Mouse (Mus musculus): ENCODE data around the gene Mcoln2. TPM values are rescaled to one million over a fixed set of nuclear protein-coding genes. Genes with fewer than 3 reads are reported as not detected.

Mcoln2 gene
- total RNA-seq (2021): under 1 TPM; 0.36 to 0.74 TPM

DNA sequence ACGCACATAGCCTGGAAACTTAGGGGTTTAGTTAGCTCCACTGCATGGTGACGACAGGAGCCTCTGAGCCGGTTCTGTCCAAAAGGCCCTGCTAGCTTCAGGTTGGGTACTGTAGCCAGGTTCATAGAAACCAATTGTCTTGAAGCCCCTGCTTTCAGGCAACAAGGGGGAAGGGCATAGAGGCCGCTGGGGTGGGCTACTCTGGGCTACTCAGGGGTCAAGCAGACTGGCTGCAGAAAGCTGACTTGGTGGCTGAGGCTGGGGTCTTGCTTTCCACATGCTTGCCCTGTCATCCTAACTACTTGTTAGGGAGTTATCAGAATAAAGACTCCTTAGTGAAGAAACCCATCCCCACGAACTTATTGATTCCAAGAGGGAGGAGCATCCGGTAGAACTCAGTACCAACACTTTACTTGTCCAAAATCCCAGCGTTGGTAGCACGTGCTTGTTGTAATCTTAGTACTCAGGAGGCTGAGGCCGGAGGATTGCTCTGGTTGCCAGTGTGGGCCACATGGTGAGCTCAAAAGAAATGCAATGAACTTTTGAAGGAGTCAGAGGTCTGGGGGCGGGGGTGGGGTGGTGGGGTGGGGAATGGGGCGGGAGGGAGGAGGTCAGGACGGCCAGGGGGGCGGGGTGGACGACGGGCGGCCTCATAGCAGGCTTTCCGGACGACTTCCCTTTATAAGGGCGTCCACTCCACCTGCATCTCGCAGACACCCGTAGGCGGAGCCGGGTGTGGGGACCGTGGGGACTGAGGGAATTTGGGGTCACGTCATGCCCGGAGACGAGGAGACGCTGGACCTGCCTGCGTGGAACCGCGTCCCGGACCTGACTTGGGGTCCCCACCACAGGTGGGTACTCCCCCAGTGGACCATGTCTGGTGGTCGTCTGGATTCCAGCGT is at the start of gene Mcoln2:
Gene Mcoln2 (plus strand): TSS at position 678 of the 902 bp plus-strand sequence.
- peak; percentile 15 for DNase-seq

DNA sequence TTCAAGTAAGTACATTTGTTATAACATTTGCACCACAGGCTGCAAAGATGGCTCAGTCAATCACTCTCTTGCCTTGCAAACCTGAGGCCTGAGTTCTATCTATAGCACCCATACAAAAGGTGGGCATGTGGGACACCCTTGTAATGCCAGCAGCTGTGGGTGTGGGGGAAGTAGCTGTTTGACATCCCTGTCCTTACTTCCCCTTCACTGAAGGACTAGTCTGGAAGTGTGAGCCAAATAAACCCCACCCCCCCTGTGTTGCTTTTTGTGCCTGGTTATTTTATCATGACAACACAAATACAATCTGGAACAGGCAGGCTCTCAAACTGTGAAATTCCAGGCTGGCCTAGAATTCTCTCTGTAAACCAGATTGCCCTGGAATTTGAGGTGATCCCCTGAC is 49.7 kb upstream of the Mcoln2 start:
- no peak for DNase-seq

DNA sequence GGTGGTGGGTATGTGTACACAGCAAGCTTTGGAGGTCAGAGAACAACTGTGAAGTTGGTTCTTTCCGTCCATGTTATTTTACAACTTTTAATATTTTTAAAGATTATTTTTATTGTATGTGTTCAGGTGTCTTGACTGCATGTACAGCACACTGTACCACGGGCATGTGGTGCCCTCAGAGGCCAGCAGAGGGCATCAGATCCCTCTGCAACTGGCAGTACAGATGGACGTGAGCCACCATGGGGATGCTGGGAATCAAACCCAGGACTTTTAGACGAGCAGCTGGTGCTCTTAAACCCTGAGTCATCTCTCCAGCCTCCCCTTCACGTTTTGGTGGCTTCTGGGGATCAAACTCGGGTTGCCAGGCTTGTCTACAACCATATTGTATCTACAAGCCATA is 47.6 kb upstream of the Mcoln2 start:
- DNase-seq: no peak

DNA sequence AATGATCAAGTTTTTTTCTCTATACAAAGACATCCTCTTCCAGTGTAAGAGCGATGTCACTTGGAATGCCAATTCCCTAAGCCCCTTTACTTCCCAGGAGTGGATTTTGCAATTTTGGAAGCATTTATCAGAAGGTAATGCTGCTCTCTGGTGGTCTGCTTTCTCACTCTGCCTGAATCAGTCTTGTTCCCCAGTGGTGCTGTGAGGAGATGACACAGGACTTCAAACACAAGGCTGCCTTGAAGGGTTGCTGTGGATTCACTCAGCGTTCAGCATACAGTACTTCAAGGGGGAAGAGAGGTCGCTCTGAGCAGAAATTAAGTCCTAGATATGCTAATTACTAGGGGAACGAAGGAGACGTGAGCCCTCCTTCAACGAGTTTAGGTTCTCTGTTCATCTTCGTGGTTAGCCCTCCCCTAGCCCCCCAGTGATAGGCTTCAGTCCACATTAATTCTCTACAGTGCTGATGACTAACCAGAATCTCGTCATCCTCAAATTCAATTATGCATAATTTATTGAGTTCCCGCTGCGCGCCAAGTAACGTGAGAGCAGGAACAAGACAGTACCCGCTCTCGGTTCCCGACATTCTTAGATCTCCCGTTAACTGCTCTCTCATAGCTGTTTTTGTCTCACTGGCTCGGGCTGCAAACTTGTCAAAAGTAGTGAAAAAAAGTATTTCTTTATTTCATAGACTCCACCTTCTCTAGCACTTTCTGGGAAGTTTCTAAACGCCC is 42.4 kb upstream of the Mcoln2 start:
- DNase-seq: peak; percentile 25

DNA sequence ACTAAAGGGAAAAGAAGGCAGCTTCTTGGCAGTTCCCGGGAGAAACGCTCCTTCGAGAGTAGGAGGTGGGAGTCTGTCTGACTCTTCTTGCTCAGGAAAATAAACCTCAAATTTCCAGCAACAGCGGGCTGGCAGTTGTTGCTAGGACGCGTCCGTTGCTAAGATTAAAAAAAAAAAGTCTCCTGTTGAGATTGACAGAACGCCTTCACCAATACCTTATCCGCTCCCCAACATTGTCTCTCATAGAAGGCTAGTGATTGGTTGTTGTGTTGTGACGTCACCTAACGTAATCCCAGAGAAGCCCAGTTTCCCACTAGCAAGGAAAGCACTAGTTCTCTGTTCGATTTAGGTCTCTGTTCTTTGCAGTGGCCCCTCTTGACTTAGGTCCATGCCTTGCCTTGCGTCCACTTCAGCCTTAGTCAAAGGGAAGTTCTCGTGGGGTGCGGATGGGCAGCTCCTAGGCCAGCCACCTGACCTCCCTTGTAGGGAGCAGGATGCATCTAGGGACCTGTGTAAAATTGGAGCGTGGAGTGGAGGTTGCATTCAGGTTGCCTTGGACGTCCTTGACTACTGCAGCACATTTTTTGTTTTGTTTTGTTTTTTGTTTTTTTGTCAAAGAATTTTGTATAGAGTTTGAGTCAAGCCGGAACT is 41.6 kb upstream of the Mcoln2 start, which contains the start of gene Wdr63:
Gene Wdr63 (minus strand): TSS at position 210 of the 651 bp plus-strand sequence.
- peak; percentile 65 for DNase-seq

DNA sequence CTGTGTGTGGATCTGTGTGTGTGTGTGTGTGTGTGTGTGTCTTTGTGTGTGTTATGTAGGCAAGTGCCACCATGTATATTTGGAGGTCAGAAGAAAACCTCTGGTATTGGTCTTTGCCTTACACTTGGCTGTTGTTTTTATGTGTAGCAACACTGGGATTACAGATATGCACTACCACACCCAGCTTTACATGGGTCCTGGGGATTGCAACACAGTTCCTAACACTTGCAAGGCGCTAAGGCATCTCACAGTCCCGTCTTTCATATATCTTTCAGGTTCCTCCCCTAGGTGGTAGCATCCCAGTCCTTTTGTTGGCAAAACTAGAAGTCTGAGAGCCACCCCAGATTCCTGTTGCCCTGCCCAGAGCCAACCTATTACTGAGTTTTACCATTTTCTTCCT is 40.7 kb upstream of the Mcoln2 start:
- no peak for DNase-seq

DNA sequence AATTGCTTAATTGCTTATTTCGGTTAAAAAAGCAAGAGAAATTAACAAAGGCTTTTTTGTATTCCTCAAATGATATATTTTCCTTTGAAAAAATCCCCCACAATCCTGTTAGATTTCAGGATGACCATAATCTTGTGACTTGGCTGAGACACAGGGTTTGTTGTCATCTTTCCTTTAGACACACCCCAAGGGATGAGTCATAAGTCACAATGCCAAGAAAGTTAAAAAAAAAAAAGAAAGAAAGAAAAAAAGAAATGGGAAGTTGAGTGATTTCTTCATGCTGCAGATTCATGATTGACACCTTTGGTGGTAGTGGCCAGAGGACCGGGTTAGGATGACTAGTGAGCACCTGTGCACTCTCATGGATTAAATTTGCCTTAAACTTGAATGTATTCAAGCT is 39.3 kb upstream of the Mcoln2 start:
- DNase-seq: no peak

DNA sequence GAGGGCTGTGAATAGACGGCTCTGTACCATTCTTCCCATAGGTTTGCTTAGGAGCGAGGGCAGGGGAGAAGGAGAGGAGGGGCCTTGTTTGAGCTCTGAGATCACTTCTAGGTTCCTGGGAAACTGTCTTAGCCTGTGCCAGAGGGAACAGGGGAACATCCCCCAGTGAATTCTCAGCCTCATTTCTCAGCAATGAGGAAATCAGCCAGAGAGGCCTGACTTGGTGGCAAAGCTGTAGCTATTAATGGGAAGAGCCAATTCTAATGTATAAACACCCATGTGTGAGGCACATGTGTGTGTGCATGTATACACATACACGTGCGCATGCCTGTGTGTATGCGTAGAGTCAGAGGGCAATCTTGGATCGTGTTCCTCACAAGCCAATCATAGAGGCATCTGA is 38.7 kb upstream of the Mcoln2 start:
- DNase-seq: no peak

DNA sequence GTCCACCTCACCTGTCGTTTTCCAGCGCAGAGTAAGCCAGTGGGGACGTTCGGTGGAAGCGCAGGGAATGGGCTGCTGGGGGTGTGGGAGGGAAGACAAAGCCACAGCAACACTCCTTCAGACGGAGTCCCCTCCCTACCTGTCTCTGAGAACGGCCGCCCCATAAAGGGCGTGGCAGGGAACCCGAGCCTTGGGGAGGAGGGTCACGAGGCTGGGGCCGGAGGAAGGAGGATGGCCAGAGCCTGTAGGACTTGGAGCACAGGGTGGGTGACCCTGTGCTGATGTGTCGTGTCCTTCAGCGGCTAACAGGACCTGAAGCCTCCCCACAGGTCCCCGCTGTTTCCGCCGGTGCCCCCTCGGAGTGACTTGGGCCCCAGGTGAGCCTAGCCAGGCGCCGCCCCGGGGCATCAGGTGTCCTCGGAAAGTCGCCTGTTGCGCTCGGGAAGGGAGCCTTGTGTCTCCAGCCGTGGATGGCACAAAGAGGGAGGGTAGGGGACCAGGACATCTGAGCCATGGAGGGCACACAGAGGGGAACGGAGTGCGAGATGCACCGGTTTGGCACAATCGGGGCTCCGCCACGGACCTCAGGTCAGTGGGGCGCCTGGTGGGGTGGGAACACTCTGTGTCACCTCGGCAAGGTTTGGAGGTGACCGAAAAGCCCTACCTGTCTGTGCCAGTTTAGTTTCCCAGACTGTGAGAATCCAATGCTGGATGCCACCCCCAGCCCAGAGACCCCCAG is 32.2 kb upstream of the Mcoln2 start, which contains the start of gene Mcoln3:
Gene Mcoln3 (plus strand): TSS at position 193 of the 739 bp plus-strand sequence.
- DNase-seq: no peak

DNA sequence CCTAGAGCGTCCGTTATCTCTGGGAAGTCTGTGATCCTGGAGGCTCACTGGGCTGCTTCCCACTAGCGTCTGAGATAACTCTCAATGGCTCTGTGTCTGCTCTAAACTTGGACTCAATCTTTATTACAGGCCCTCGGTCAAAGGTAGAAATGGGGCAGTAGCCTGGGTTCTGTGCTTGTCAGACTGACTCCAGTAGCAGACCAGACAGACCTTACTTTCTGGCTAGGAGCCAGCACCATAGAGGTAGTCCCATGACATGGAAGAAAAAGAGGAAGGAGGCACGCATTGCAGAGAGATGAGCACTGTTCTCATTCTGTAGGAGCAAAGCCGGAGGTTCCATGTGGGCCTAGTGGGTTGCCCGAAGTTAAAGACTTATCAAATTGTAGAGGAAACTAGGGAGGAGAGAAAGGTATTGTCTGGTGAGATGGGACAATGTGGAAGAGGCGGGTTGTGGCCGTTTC is 31.6 kb upstream of the Mcoln2 start:
- DNase-seq: no peak

DNA sequence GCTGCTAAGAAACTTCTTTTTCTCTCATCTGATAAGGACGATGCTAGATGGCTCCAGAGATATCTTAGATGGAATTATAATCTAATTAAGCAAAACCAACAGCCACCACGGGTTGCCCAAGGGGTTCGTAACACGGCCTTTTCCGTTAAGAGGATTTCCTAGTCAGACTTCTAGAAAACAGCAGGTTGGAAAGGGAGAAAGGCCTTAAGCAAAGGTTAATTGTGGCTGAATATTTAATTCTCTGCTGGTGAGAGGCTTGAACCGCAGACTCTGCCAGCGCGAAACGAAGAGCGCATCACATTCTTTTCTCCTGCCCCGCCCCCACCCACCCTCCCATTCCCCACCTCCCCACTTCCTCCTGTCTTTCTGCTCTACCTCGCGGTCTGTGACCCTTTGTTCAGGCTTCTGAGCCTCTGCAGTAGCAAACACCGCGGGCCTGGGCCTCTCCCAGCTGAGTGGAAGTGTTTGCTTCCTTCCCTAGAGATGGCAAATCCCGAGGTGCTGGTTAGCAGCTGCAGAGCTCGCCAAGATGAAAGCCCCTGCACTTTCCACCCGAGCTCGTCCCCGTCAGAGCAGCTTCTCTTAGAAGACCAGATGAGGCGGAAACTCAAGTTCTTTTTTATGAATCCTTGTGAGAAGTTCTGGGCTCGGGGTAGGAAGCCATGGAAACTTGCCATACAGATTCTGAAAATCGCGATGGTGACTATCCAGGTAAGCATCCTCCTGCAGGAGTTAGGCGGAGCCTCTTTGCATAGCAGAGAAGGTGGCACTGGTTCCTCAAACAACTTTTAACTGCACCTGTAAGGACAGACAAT is 28.1 kb upstream of the Mcoln2 start:
- no peak for DNase-seq

DNA sequence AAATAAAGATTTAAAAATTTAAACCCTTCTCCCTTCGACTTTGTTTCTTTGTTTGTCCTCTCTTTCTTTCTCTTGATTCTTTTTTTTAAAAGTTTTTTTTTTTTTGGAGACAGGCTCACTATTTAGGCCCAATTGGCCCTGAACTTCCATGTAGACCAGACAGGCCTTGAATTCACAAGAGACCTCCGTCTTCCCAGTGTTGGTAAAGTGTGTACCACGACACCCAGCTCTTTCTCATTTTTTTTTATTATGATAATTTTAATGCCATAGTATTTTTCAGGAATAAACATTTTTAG is 27.6 kb upstream of the Mcoln2 start:
- no peak for DNase-seq

DNA sequence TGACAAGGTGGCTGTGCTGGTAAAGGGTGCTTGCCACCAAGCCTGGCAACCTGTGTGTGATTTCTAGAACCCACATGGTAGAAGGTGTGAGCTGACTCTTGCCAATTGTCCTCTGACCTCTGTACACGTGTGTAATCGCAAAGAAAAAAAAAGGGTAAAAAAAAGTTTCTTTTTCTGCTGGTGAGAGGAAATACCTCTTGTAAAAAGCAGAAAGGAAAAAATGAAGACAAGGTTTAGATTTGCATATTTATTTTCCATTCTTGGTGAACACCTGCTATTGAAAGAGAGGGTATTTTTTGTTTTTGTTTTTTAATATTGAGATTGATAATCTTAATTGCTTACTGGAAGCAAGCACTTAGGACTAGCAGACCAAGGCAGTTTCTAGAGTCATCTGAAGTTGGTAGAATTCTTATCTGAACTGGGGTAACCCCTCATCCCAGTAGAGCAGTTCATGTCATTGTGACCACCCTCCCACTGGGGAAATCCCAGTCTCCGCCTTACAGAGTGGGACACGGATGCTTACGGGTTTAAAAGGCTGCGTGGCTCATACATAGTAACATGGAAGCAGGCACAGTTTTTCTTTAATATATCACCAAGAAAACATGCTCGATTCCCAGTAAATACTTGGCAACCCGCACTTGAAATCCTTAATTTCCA is 26.7 kb upstream of the Mcoln2 start:
- DNase-seq: no peak

DNA sequence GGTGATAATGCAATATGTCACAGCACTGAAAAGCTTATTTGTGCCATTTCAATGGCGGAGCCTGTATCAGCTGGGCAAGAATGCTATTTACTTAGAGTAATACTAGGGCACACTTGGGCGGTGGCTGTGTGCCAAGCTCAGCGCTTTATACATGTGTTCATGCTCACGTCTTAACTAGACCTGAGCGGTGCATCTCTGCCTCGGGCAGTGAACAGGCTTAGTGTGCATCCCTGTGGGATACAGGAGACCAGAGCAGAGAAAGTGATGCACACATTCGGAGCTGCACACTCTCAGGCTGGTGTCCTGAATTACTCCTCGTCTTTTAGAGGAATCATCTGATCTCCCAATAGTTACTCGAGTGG is 26.2 kb upstream of the Mcoln2 start:
- DNase-seq: peak; percentile 14

DNA sequence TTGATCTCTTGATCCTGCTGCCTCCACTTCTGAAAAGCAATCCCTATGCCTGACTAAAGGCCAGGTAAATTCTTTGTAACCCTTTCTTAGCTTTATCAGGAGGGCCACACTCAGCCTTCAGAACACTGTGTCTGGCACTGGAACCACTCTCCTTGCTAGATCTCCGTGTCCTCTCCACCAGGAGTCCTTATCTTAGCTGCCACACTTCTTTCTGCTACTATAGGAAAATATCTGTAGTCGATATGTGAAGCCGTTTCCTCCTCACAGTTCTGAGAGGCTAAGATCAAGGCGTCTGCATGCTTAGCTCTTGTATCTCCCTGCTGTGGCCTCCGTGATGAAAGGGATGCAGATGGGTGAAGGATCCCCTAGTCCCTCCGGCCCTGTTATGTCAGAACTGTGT is 22.4 kb upstream of the Mcoln2 start:
- no peak for DNase-seq

DNA sequence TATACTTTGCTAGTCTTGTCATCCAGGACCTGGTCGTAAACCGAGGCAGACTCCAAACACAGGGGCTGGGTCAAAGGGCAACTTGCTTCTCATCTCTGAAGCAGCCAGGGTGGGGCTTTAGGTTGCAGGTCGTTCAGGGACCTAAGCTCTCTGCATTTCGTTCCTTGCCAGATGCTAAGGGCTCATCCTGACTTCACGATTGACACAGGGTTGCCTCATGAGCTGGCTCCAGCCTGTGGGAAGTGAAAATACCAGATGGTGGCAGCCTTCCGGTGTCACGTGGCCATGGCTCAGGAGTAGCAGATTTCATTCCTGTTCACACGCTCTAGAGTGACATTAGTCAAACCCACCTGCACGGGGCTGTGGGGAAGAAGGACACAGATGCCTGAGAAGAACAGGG is 14.8 kb upstream of the Mcoln2 start:
- no peak for DNase-seq

DNA sequence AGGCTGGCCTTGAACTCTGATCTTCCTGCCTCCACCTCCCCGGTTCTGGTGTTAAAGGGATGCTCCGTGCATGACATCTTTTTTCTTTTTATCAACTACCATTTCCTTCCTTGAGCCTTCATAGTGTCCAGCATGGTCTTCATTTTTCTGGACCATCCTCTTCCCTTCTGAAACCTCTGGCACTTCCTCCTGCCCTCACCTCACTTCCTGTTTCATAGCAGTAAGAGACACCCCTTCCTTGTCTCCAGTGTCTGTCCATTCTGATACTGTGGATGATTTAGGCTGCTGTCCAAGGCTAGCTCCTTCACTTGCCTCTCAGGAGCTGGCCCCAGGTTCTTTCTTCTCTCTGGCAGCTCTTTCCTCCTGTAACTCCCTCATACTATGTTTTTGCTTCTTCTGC is 14.2 kb upstream of the Mcoln2 start:
- DNase-seq: no peak

DNA sequence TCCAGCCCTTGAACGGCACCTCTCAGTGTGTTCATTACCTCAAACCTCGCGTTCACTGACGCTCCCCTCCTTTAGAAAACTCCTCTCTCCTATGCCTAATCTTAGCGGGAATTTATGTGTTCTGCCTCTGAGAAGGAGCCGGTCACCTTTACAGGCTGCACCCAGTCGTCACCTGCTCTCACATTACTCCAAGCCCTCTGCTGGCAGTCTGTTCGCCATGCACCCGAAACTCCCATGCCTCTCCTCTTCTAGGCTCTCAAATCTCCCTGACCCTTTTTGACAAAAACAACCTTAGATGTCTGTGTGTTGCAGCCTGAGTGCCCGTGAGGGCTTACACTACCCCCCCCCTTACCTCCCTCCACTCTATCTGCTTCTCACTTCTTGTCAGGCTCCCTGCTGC is 13.2 kb upstream of the Mcoln2 start:
- DNase-seq: peak; percentile 20

DNA sequence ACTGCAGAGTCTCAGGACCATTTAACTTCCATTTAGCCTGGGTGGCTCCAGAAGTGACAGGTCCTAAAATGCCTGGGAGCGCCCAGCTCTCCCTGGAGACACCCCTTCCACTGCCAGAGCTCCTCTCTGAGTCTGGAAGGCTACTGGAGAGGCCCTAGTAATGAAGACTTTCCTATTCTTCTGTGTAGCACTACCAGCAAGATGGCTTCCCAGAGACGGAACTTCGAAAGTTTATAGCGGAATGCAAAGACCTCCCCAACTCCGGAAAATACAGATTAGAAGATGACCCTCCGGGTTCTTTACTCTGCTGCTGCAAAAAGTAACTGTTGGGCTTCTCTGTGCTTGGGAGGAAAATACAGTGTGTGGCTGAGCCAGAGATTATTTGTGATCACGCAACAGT is 9.4 kb upstream of the Mcoln2 start:
- DNase-seq: no peak

DNA sequence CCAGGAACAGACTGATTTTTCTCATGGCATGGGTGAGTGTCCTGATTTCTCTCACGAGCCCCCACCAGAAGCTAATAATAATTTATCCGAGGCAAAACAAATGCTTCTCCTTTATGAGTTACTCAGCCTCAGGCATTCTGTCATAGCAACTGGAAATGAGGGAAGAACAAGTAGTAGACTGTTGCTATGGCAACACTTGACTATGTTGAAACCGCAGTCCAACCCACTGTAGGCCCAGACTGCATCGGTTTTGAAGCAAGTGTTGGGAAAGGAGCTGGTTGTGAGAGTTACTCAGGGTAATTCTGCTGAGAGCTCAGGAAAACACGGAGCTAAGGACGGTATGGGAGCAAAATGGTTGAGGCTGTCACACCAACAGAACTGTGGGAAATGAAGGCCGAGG is 7.1 kb upstream of the Mcoln2 start:
- no peak for DNase-seq

DNA sequence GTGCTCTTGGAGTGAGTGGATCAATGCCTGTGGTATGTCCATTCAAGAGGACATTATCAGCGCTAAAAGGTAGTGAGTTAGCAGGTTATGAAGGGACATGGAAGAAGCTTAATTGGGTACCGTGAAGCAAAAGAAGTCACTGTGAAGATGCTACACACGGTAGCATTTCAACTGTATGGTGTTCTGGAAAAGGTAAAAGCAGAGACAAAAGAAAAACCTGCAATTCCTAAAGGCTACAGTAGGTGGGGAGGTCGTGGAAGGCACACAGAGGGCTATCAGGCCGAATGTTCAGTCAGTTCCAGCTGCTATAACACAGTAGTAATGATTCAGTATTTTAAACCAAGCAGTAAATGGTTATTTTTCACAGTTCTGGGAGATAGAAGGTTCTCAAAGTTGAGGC is 4.1 kb upstream of the Mcoln2 start:
- DNase-seq: no peak

Measured in heart, postnatal 4 days (tissue).